Mouse (Mus musculus) erythroblast, embryonic 14.5 days (primary cell): ENCODE results near the gene Krtap8-1. TPM values are rescaled to one million over a fixed set of nuclear protein-coding genes. Genes with fewer than 3 reads are reported as not detected.

Experiments used
- H3K27me3 ChIP-seq: 2 replicates; pipeline ENCODE4 v1.6.1; 2012; ENCODE audit warnings: inconsistent platforms; ENCODE audit not compliant: control insufficient read depth
- H3K36me3 ChIP-seq: 2 replicates; pipeline ENCODE4 v1.6.1; 2012; ENCODE audit warnings: mild to moderate bottlenecking, inconsistent platforms; ENCODE audit not compliant: control insufficient read depth
- H3K4me1 ChIP-seq: 2 replicates; pipeline ENCODE4 v1.6.1; 2012; ENCODE audit warnings: inconsistent platforms; ENCODE audit not compliant: control insufficient read depth
- H3K4me3 ChIP-seq: replicated peaks from 2 replicates; pipeline ENCODE3; 2012; ENCODE audit warnings: moderate library complexity, mild to moderate bottlenecking, inconsistent platforms
- H3K9me3 ChIP-seq: 2 replicates; pipeline ENCODE4 v1.6.1; 2012; ENCODE audit warnings: low read length, inconsistent platforms, mixed read lengths; ENCODE audit not compliant: control insufficient read depth
- GATA1 ChIP-seq: IDR thresholded peaks from 2 replicates; pipeline ENCODE4 v1.6.1; 2012; ENCODE audit warnings: low read length, inconsistent platforms, mixed read lengths
- TAL1 ChIP-seq: IDR thresholded peaks from 3 replicates; pipeline ENCODE4 v1.6.1; 2012; ENCODE audit warnings: low read length, inconsistent platforms, mixed read lengths
- polyA plus RNA-seq: library from polyadenylated mRNA; stranded (reverse); fragments of >175 nt; gene quantifications from 2 replicates; pipeline ENCODE4 v1.2.3, GENCODE M21; 2012

The Krtap8-1 gene
- polyA plus RNA-seq, result not detected in 2 replicates

- Histone ChIP-seq H3K36me3 (no peaks in the 10 kb centered on the region), H3K4me3 (no peak within 1 kb of the TSS), H3K9me3 (peaks cover 14% of the 10 kb centered on the region), H3K4me1 (no peaks in the 10 kb centered on the region), H3K27me3 (no peaks in the 10 kb centered on the region)
- TF ChIP-seq TAL1 (no peak), GATA1 (no peak)
Measured at GRCm38 (mm10) chr16:89487852-89488251, at the start of gene Krtap8-1. TSS of gene Krtap8-1 (minus strand) at chr16:89487952.

- peaks cover 3% of the 10 kb centered on the region; the same call in 1 of the 2 replicates for H3K9me3 ChIP-seq
- H3K36me3 ChIP-seq, result no peaks in the 10 kb centered on the region
- no peak overlapping the region for H3K4me3 ChIP-seq
- H3K4me1 ChIP-seq, result no peaks in the 10 kb centered on the region
- no peaks in the 10 kb centered on the region for H3K27me3 ChIP-seq
- TF ChIP-seq TAL1 (no peak), GATA1 (no peak)
Measured at GRCm38 (mm10) chr16:89537349-89537748, 49.6 kb upstream of the Krtap8-1 start.

GRCm38 (mm10) chr16:89530547-89530946 is 42.8 kb upstream of the Krtap8-1 start:
- Histone ChIP-seq H3K4me1 (no peaks in the 10 kb centered on the region), H3K36me3 (no peaks in the 10 kb centered on the region), H3K27me3 (no peaks in the 10 kb centered on the region), H3K9me3 (peaks cover 8% of the 10 kb centered on the region), H3K4me3 (no peak overlapping the region)
- TF ChIP-seq TAL1 (no peak), GATA1 (no peak)

- Histone ChIP-seq H3K4me1 (no peaks in the 10 kb centered on the region), H3K9me3 (peaks cover 8% of the 10 kb centered on the region), H3K36me3 (no peaks in the 10 kb centered on the region), H3K4me3 (no peak overlapping the region), H3K27me3 (no peaks in the 10 kb centered on the region)
- no peak for TF ChIP-seq GATA1
- no peak for TF ChIP-seq TAL1
Measured at GRCm38 (mm10) chr16:89529846-89530245, 42.1 kb upstream of the Krtap8-1 start.

- Histone ChIP-seq H3K27me3 (no peaks in the 10 kb centered on the region), H3K9me3 (peaks cover 16% of the 10 kb centered on the region), H3K4me1 (no peaks in the 10 kb centered on the region), H3K36me3 (no peaks in the 10 kb centered on the region), H3K4me3 (no peak overlapping the region)
- TF ChIP-seq GATA1, result no peak
- no peak for TF ChIP-seq TAL1
Measured at GRCm38 (mm10) chr16:89528380-89528779, 40.6 kb upstream of the Krtap8-1 start.

GRCm38 (mm10) chr16:89520996-89521395 is 33.2 kb upstream of the Krtap8-1 start:
- Histone ChIP-seq H3K4me1 (no peaks in the 10 kb centered on the region), H3K36me3 (no peaks in the 10 kb centered on the region), H3K4me3 (no peak overlapping the region), H3K27me3 (no peaks in the 10 kb centered on the region), H3K9me3 (peaks cover 31% of the 10 kb centered on the region)
- TF ChIP-seq TAL1 (no peak), GATA1 (no peak)

GRCm38 (mm10) chr16:89520555-89520954 is 32.8 kb upstream of the Krtap8-1 start:
- no peaks in the 10 kb centered on the region for H3K27me3 ChIP-seq
- no peaks in the 10 kb centered on the region for H3K4me1 ChIP-seq
- TF ChIP-seq GATA1, result no peak
- H3K9me3 ChIP-seq, result peaks cover 29% of the 10 kb centered on the region
- no peaks in the 10 kb centered on the region for H3K36me3 ChIP-seq
- H3K4me3 ChIP-seq, result no peak overlapping the region

GRCm38 (mm10) chr16:89520091-89520490 is 32.3 kb upstream of the Krtap8-1 start:
- Histone ChIP-seq H3K9me3 (peaks cover 30% of the 10 kb centered on the region), H3K4me1 (no peaks in the 10 kb centered on the region), H3K27me3 (no peaks in the 10 kb centered on the region), H3K4me3 (no peak overlapping the region), H3K36me3 (no peaks in the 10 kb centered on the region)
- TF ChIP-seq GATA1, result no peak

GRCm38 (mm10) chr16:89517635-89518034 is 29.9 kb upstream of the Krtap8-1 start:
- H3K27me3 ChIP-seq, result no peaks in the 10 kb centered on the region
- no peak for TF ChIP-seq TAL1
- no peak for TF ChIP-seq GATA1
- no peaks in the 10 kb centered on the region for H3K4me1 ChIP-seq
- no peaks in the 10 kb centered on the region for H3K36me3 ChIP-seq
- no peak overlapping the region for H3K4me3 ChIP-seq
- peaks cover 30% of the 10 kb centered on the region for H3K9me3 ChIP-seq

- no peak overlapping the region for H3K4me3 ChIP-seq
- no peaks in the 10 kb centered on the region for H3K4me1 ChIP-seq
- H3K36me3 ChIP-seq, result no peaks in the 10 kb centered on the region
- no peaks in the 10 kb centered on the region for H3K27me3 ChIP-seq
- TF ChIP-seq GATA1 (no peak), TAL1 (no peak)
- H3K9me3 ChIP-seq, result peaks cover 28% of the 10 kb centered on the region
Measured at GRCm38 (mm10) chr16:89513431-89513830, 25.7 kb upstream of the Krtap8-1 start.
